27 mouse cellular contexts compared by ENCODE assay signal in genomic region chr9:30184996-30185763, GRCm38 (mm10).
DNase-seq lines count a peak whose midpoint lies in the region; ATAC-seq and TF ChIP-seq lines count a peak whose summit lies in the region.
"Had no signal": no experiment of that assay in that cellular context is flagged by ENCODE, and none has a peak within 500 bp of the region (broad histone marks: within the 10 kb centered on the region; RNA-seq: fewer than 3 reads in every experiment).

No protein-coding gene starts in this region.

- H3K9me3 ChIP-seq in forebrain, postnatal 0 days (ENCODE audit: low read length), result no peaks in the 10 kb centered on the region
- no peaks in the 10 kb centered on the region for H3K9me3 ChIP-seq in forebrain, embryonic 16.5 days (ENCODE audit: control insufficient read depth, low read length)
- H3K9me3 ChIP-seq in heart, embryonic 10.5 days, result no peaks in the 10 kb centered on the region
- H3K9me3 ChIP-seq: embryonic facial prominence, embryonic 13.5 days; embryonic facial prominence, embryonic 15.5 days; forebrain, embryonic 10.5 days; forebrain, embryonic 12.5 days had no signal

- WGBS in forebrain, postnatal 0 days, result 50% methylated on average over 10 of the region's 10 CpGs
- WGBS in forebrain, embryonic 16.5 days, result 52% methylated on average over 10 of the region's 10 CpGs
- 87% methylated on average over 10 of the region's 10 CpGs for whole genome bisulfite sequencing in heart, embryonic 10.5 days

- H3K9ac ChIP-seq in forebrain, postnatal 0 days, result no peak overlapping the region
- H3K9ac ChIP-seq in forebrain, embryonic 16.5 days (replicated peaks; ENCODE audit: low read depth, low read length), result no peak overlapping the region
- H3K9ac ChIP-seq: embryonic facial prominence, embryonic 13.5 days; embryonic facial prominence, embryonic 15.5 days; forebrain, embryonic 12.5 days had no signal

- no peak for TF ChIP-seq CTCF in forebrain, postnatal 0 days (IDR thresholded peaks at IDR 0.05; ENCODE audit: low read depth)
- no peak for TF ChIP-seq CTCF in brain, embryonic 14.5 days (IDR thresholded peaks at IDR 0.05; ENCODE audit: borderline replicate concordance, extremely low read depth, insufficient read depth, insufficient read length)

- H3K4me1 ChIP-seq in forebrain, postnatal 0 days (ENCODE audit: insufficient read depth), result no peaks in the 10 kb centered on the region
- 0 out of 2 replicates have a peak, but pooled peaks cover 7% of the 10 kb centered on the region for H3K4me1 ChIP-seq in forebrain, embryonic 16.5 days (replicated peaks; ENCODE audit: control insufficient read depth, insufficient read depth, low read length)
- H3K4me1 ChIP-seq in heart, embryonic 10.5 days, result no peaks in the 10 kb centered on the region
- H3K4me1 ChIP-seq: embryonic facial prominence, embryonic 15.5 days had no signal

- no peak overlapping the region for H3K27ac ChIP-seq in forebrain, postnatal 0 days (ENCODE audit: low read depth, low read length)
- no peak overlapping the region for H3K27ac ChIP-seq in forebrain, embryonic 16.5 days (ENCODE audit: low read length)
- H3K27ac ChIP-seq in heart, embryonic 10.5 days, result no peak overlapping the region
- H3K27ac ChIP-seq: embryonic facial prominence, embryonic 13.5 days; embryonic facial prominence, embryonic 15.5 days; forebrain, embryonic 10.5 days; forebrain, embryonic 12.5 days had no signal

- no peak overlapping the region for H3K4me2 ChIP-seq in forebrain, postnatal 0 days (ENCODE audit: low read depth)
- no peak overlapping the region for H3K4me2 ChIP-seq in forebrain, embryonic 16.5 days (ENCODE audit: low read length)
- H3K4me2 ChIP-seq: embryonic facial prominence, embryonic 13.5 days; embryonic facial prominence, embryonic 15.5 days; forebrain, embryonic 12.5 days had no signal

- H3K27me3 ChIP-seq in forebrain, postnatal 0 days (ENCODE audit: insufficient read depth, low read length), result no peaks in the 10 kb centered on the region
- H3K27me3 ChIP-seq in forebrain, embryonic 16.5 days (replicated peaks; ENCODE audit: control insufficient read depth, insufficient read depth, low read length), result no peaks in the 10 kb centered on the region
- no peaks in the 10 kb centered on the region for H3K27me3 ChIP-seq in heart, embryonic 10.5 days (ENCODE audit: insufficient read depth, poor library complexity, severe bottlenecking)
- H3K27me3 ChIP-seq: CH12.LX; embryonic facial prominence, embryonic 13.5 days; embryonic facial prominence, embryonic 15.5 days; forebrain, embryonic 12.5 days had no signal

- no peak for TF ChIP-seq POLR2A in brain, embryonic 14.5 days (IDR thresholded peaks at IDR 0.05; ENCODE audit: borderline replicate concordance, extremely low read depth, insufficient read depth, insufficient read length, poor library complexity, severe bottlenecking)

- H3K36me3 ChIP-seq in forebrain, postnatal 0 days (ENCODE audit: insufficient read depth), result no peaks in the 10 kb centered on the region
- no peaks in the 10 kb centered on the region for H3K36me3 ChIP-seq in forebrain, embryonic 16.5 days (ENCODE audit: control insufficient read depth, insufficient read depth)
- no peaks in the 10 kb centered on the region for H3K36me3 ChIP-seq in heart, embryonic 10.5 days
- H3K36me3 ChIP-seq: embryonic facial prominence, embryonic 13.5 days; embryonic facial prominence, embryonic 15.5 days; forebrain, embryonic 10.5 days; forebrain, embryonic 12.5 days; G1E had no signal

- DNase-seq in cerebellum, postnatal 10 days, result peak; percentile 82 to 87
- DNase-seq in cerebellum, postnatal 25 days, result no peak
- no peak for DNase-seq in forebrain, postnatal 0 days
- DNase-seq in heart, embryonic 10.5 days (ENCODE audit: low spot score), result peak; percentile 43
- DNase-seq in heart, adult 9 months (ENCODE audit: low spot score in 2 of 2), result no peak
- peak; percentile 50 for DNase-seq in brain, embryonic 14.5 days (ENCODE audit: low read depth)
- DNase-seq: adrenal gland, adult 8-10 months; adrenal gland, postnatal 14 days; adrenal gland, postnatal 36 days; B cell, adult 2 months; cerebellum, adult 11-12 months; cerebellum, adult 2 months; cerebellum, adult 9-10 months; cerebellum, postnatal 36 days; embryo, embryonic 11 days had no signal

- peak; percentile 34; the same call in 1 of the 2 replicates for ATAC-seq in forebrain, postnatal 0 days
- ATAC-seq in forebrain, embryonic 16.5 days, result no peak
- ATAC-seq: activated CD4-positive, CD25-positive, alpha-beta regulatory T cell, adult 4 months; CD4-positive, CD25-positive, alpha-beta regulatory T cell, adult 4 months; forebrain, embryonic 14.5 days; Patski had no signal

- H3K4me3 ChIP-seq in forebrain, postnatal 0 days (ENCODE audit: low read depth, low read length), result no peak overlapping the region
- H3K4me3 ChIP-seq in forebrain, embryonic 16.5 days (replicated peaks; ENCODE audit: low read length), result no peak overlapping the region
- no peak overlapping the region for H3K4me3 ChIP-seq in heart, embryonic 10.5 days
- H3K4me3 ChIP-seq: embryonic facial prominence, embryonic 13.5 days; embryonic facial prominence, embryonic 15.5 days; erythroblast, embryonic 14.5 days; forebrain, embryonic 10.5 days; forebrain, embryonic 12.5 days had no signal

Comparison
In these comparisons a context has a peak if more than half of its experiments do, and no peak if none do; other contexts are left out.
1. DNase-seq: peak in cerebellum, postnatal 10 days (2 of 2), heart, embryonic 10.5 days (single experiment) and brain, embryonic 14.5 days (single experiment); none in cerebellum, postnatal 25 days (0 of 2), forebrain, postnatal 0 days (single experiment) and heart, adult 9 months (0 of 2).